Mouse (Mus musculus) testis, adult 2 months (tissue): ENCODE measurements around the gene Zfp574.

Experiments used
- CTCF ChIP-seq: fragments of 200-500 bp; IDR thresholded peaks from 2 replicates; pipeline ENCODE4 v1.5.1; 2012; ENCODE audit warnings: low read depth, mild to moderate bottlenecking, inconsistent platforms, low read length, moderate library complexity; ENCODE audit not compliant: control insufficient read depth, insufficient read depth, insufficient replicate concordance
- POLR2A ChIP-seq: fragments of 200-500 bp; IDR thresholded peaks from 2 replicates; pipeline ENCODE4 v1.6.1; 2012; ENCODE audit warnings: low read depth, mild to moderate bottlenecking, inconsistent platforms, low read length, moderate library complexity; ENCODE audit not compliant: control insufficient read depth

- TF ChIP-seq CTCF (no peak), POLR2A (no peak)
These were observed 34.6 kb downstream of the Zfp574 start for GRCm38 (mm10) chr7:25106790-25107502.
